Mouse (Mus musculus) MEL (cell line): ENCODE measurements at regions not wholly inside any gene's neighbourhood (a gene's known extent, or its start where the extent isn't known, plus 50 kb on each side); places are given as distances from the start of the nearest gene placed in this dataset.

Source experiments
- CTCF ChIP-seq, 3 experiments: IDR thresholded peaks in 2 of 3; conservative IDR thresholded peaks in 1 of 3; 2 replicates each; pipeline ENCODE4 v1.5.1; 2011 to 2012; ENCODE audit warnings: low read length in 3 of 3, low read depth in 2 of 3, mild to moderate bottlenecking in 2 of 3, improper control_type of control experiment in 1 of 3, inconsistent platforms in 1 of 3, mixed read lengths in 1 of 3, moderate library complexity in 1 of 3; ENCODE audit not compliant: control insufficient read depth in 1 of 3, insufficient read depth in 1 of 3, poor library complexity in 1 of 3, severe bottlenecking in 1 of 3
- HCFC1 ChIP-seq: IDR thresholded peaks from 2 replicates; pipeline ENCODE4 v1.6.1; 2012; ENCODE audit warnings: low read depth, mild to moderate bottlenecking, inconsistent platforms, low read length, improper control_type of control experiment, moderate library complexity
- POLR2A ChIP-seq, 2 experiments: IDR thresholded peaks; 2 replicates each; pipeline ENCODE4 v1.6.1; 2011 to 2012; ENCODE audit warnings: low read length in 2 of 2, mild to moderate bottlenecking in 2 of 2, control low read depth in 1 of 2, improper control_type of control experiment in 1 of 2, low read depth in 1 of 2, moderate library complexity in 1 of 2; ENCODE audit not compliant: control insufficient read depth in 1 of 2, insufficient read depth in 1 of 2, poor library complexity in 1 of 2
- TAL1 ChIP-seq: IDR thresholded peaks from 2 replicates; pipeline ENCODE4 v1.6.1; 2012; ENCODE audit warnings: mild to moderate bottlenecking, inconsistent platforms, low read length, moderate library complexity, mixed read lengths
- ZKSCAN1 ChIP-seq: IDR thresholded peaks from 2 replicates; pipeline ENCODE4 v1.6.1; 2012; ENCODE audit warnings: low read depth, mild to moderate bottlenecking, inconsistent platforms, low read length, improper control_type of control experiment, moderate library complexity

GRCm38 (mm10) chr5:52953875-52954274 is 84.0 kb upstream of the Slc34a2 start:
- TF ChIP-seq POLR2A (IDR thresholded peaks at IDR 0.05; ENCODE audit: control insufficient read depth in 1 of 2, insufficient read depth in 1 of 2, low read depth in 1 of 2, low read length in 2 of 2, poor library complexity in 1 of 2) (no peak), CTCF (IDR thresholded peaks at IDR 0.05 in 2 of 3, conservative IDR thresholded peaks at IDR 0.05 in 1 of 3; ENCODE audit: control insufficient read depth in 1 of 3, insufficient read depth in 1 of 3, low read depth in 2 of 3, low read length in 3 of 3, poor library complexity in 1 of 3, severe bottlenecking in 1 of 3) (no peak), HCFC1 (no peak), TAL1 (no peak), ZKSCAN1 (no peak)
